Mouse (Mus musculus): ENCODE measurements around the gene Hist1h2bp. TPM values are rescaled to one million over a fixed set of nuclear protein-coding genes. Genes with fewer than 3 reads are reported as not detected.

Gene Hist1h2bp
- polyA plus RNA-seq, 1 experiment: not detected

Other genes starting within 250 kb of the Hist1h2bp start
- not detected in 2 replicates for gene Olfr1366, start 244.7 kb upstream of the Hist1h2bp start, polyA plus RNA-seq (2012; rRNA removed)
- not detected in 2 replicates for gene Olfr1535, start 227.6 kb upstream of the Hist1h2bp start, polyA plus RNA-seq (2012; rRNA removed)
- gene Olfr1364, start 205.7 kb upstream of the Hist1h2bp start, polyA plus RNA-seq (2012; rRNA removed): not detected in 2 replicates
- gene Olfr1362, start 173.4 kb upstream of the Hist1h2bp start, polyA plus RNA-seq (2012; rRNA removed): not detected in 2 replicates
- gene Olfr11, start 144.9 kb upstream of the Hist1h2bp start, polyA plus RNA-seq (2012; rRNA removed): not detected in 2 replicates
- gene Olfr1361, start 124.1 kb upstream of the Hist1h2bp start, polyA plus RNA-seq (2012; rRNA removed): not detected in 2 replicates
- not detected in 2 replicates for gene Olfr1360, start 110.1 kb upstream of the Hist1h2bp start, polyA plus RNA-seq (2012; rRNA removed)
- not detected in 2 replicates for gene Olfr1359, start 89.3 kb upstream of the Hist1h2bp start, polyA plus RNA-seq (2012; rRNA removed)
- 1.0 TPM in 1 of 2 replicates, not detected in the other for gene Hist1h2bl, start 71.3 kb upstream of the Hist1h2bp start, polyA plus RNA-seq (2012; rRNA removed)
- 0.49 and 1.2 TPM in 2 replicates for gene Hist1h2ai, start 71.0 kb upstream of the Hist1h2bp start, polyA plus RNA-seq (2012; rRNA removed)
- gene Hist1h3h, start 69.8 kb upstream of the Hist1h2bp start, polyA plus RNA-seq (2012; rRNA removed): 1.1 and 2.2 TPM in 2 replicates
- gene Hist1h2bm, start 65.4 kb upstream of the Hist1h2bp start, polyA plus RNA-seq (2012; rRNA removed): 0.24 and 0.38 TPM in 2 replicates
- 0.75 and 1.1 TPM in 2 replicates for gene Hist1h4j, start 52.4 kb upstream of the Hist1h2bp start, polyA plus RNA-seq (2012; rRNA removed)
- 2.6 and 6.8 TPM in 2 replicates for gene Hist1h4k, start 37.0 kb upstream of the Hist1h2bp start, polyA plus RNA-seq (2012; rRNA removed)
- gene Hist1h2ak, start 33.6 kb upstream of the Hist1h2bp start, polyA plus RNA-seq (2012; rRNA removed): 0.72 and 0.77 TPM in 2 replicates
- not detected in 2 replicates for gene Hist1h2bn, start 33.3 kb upstream of the Hist1h2bp start, polyA plus RNA-seq (2012; rRNA removed)
- 0.14 TPM in 1 of 2 replicates, not detected in the other for gene Hist1h1b, start 6.8 kb upstream of the Hist1h2bp start, polyA plus RNA-seq (2012; rRNA removed)
- 1.1 and 3.3 TPM in 2 replicates for gene Hist1h3i, start 4.1 kb upstream of the Hist1h2bp start, polyA plus RNA-seq (2012; rRNA removed)
- 0.33 TPM in 1 of 2 replicates, not detected in the other for gene Hist1h2an, start 243 bp upstream of the Hist1h2bp start, polyA plus RNA-seq (2012; rRNA removed)
- 1.4 and 2.7 TPM in 2 replicates for gene Hist1h2bq, start 22.7 kb downstream of the Hist1h2bp start, polyA plus RNA-seq (2012; rRNA removed)
- not detected in 2 replicates for gene Hist1h2ao, start 23.0 kb downstream of the Hist1h2bp start, polyA plus RNA-seq (2012; rRNA removed)
- gene Hist1h4m, start 24.3 kb downstream of the Hist1h2bp start, polyA plus RNA-seq (2012; rRNA removed): not detected in 2 replicates
- gene Hist1h4n, start 44.7 kb downstream of the Hist1h2bp start, polyA plus RNA-seq (2012; rRNA removed): 3.6 and 5.2 TPM in 2 replicates
- 7.6 and 8.6 TPM in 2 replicates for gene Hist1h2ap, start 46.0 kb downstream of the Hist1h2bp start, polyA plus RNA-seq (2012; rRNA removed)
- gene Hist1h2br, start 46.3 kb downstream of the Hist1h2bp start, polyA plus RNA-seq (2012; rRNA removed): 1.3 and 2.1 TPM in 2 replicates
- gene Zfp184, start 157.6 kb downstream of the Hist1h2bp start, polyA plus RNA-seq (2012; rRNA removed): 0.39 and 0.44 TPM in 2 replicates
- gene Pom121l2, start 193.7 kb downstream of the Hist1h2bp start, polyA plus RNA-seq (2012; rRNA removed): 0.04 and 0.06 TPM in 2 replicates
- 0.22 TPM in 1 of 2 replicates, not detected in the other for gene Prss16, start 222.3 kb downstream of the Hist1h2bp start, polyA plus RNA-seq (2012; rRNA removed)
- 0.95 and 3.4 TPM in 2 replicates for gene Hist1h2ah, start 248.1 kb downstream of the Hist1h2bp start, polyA plus RNA-seq (2012; rRNA removed)
- 4.2 and 6.0 TPM in 2 replicates for gene Hist1h2bk, start 248.4 kb downstream of the Hist1h2bp start, polyA plus RNA-seq (2012; rRNA removed)